ENCODE assay signal across 14 mouse cellular contexts in the genomic region with DNA sequence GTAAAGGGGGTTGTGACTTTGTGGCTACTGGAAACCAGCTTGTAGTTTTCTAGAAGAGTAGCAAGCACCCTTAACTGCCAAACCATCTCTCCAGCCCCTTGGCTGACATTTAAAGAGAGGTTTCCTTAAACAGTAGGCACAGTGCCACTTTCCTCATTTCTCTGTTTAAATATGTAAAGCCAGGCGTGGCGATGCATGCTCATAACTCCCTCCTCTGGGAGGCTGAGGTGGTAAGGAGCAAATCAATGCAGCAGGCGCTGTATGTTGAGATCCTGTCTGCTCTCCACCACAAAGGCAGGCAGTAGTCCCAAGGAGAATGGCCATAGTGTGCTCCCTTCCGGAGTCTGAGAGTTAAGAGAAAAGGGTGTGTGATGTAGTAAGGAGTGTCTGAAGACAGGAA.
"Had no signal": no experiment of that assay in that cellular context is flagged by ENCODE, and none has a peak within 500 bp of the region (broad histone marks: within the 10 kb centered on the region; RNA-seq: fewer than 3 reads in every experiment).

No protein-coding gene starts in this region.

- H3K9me3 ChIP-seq: intestine, embryonic 15.5 days; limb, embryonic 13.5 days; midbrain, embryonic 10.5 days had no signal

- H3K4me2 ChIP-seq: intestine, embryonic 15.5 days; limb, embryonic 13.5 days had no signal

- H3K36me3 ChIP-seq: intestine, embryonic 15.5 days; limb, embryonic 13.5 days; midbrain, embryonic 10.5 days had no signal

- H3K9ac ChIP-seq: intestine, embryonic 15.5 days; limb, embryonic 13.5 days; liver, embryonic 14.5 days had no signal

- ATAC-seq: intestine, embryonic 15.5 days had no signal

- DNase-seq: kidney, adult 18-20 months; kidney, postnatal 10 days; kidney, postnatal 4 days; layer of hippocampus, adult 9-11 months; layer of hippocampus, postnatal 36 days; lung, adult 2 months; lung, postnatal 4 days; right cerebral cortex, adult 18-20 months; thymus, adult 2 months; thymus, postnatal 36 days had no signal

- H3K27me3 ChIP-seq: intestine, embryonic 15.5 days; limb, embryonic 13.5 days had no signal

- H3K4me3 ChIP-seq: intestine, embryonic 15.5 days; limb, embryonic 13.5 days; midbrain, embryonic 10.5 days had no signal

- H3K27ac ChIP-seq: intestine, embryonic 15.5 days; limb, embryonic 13.5 days; liver, embryonic 14.5 days; midbrain, embryonic 10.5 days had no signal
